Mouse (Mus musculus) stomach, postnatal 0 days (tissue): Measurements from ENCODE around the gene Ptger3.

Experiments used
- CTCF ChIP-seq: IDR thresholded peaks from 2 replicates; pipeline ENCODE4 v1.5.1; 2016; ENCODE audit warnings: antibody characterized with exemption, low read depth, mild to moderate bottlenecking, moderate library complexity
- EP300 ChIP-seq: optimal IDR thresholded peaks from 2 replicates; pipeline ENCODE3; 2016; ENCODE audit warnings: antibody characterized with exemption

DNA sequence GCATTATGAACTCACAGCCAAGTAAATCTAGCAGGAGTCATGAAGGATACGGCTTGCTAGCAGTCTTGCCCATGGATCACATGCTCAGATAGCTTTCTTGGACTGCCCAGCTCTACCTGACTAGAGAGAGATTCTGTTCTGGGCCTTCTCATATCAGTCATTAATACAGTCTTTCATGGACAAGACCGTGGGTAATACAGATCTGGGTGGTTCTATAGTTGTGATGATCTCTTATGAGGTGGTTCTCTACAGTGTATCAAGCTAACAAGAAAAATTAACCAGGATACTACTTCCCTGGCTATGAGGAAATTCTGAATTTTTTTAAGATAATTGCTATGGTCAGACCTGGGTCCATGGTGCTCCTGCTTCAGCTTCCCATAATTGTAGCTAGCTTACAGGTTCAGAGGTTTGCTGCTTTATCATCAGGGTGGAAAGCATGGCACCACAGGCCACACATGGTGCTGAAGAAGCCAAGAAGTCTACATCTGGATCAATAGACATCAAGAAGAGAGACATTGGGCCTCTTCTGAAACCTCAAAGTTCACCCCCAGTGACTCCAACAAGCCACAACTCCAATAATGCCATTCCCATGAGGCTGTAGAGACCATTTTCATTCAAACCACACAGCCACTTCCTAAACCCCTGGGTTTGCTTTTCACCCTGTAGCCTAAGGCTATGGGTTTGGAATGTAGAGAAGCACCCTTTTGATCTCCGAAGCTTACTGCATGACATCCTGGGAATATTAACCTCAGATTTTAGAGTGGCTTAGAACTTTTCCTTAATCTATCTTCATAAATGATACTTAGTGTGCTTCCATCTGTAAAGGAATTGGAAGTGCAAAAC, 16.7 kb upstream of the Ptger3 start:
- TF ChIP-seq EP300: no peak
- no peak for TF ChIP-seq CTCF
